Mouse (Mus musculus): ENCODE measurements at regions not wholly inside any gene's neighbourhood (a gene's known extent, or its start where the extent isn't known, plus 50 kb on each side); places are given as distances from the start of the nearest gene placed in this dataset.

GRCm38 (mm10) chr1:10771793-10772192, 642.1 kb upstream of the A830018L16Rik start:
- DNase-seq (ENCODE audit: low spot score), result no peak

- DNase-seq (ENCODE audit: low spot score), result no peak
These were observed 619.7 kb upstream of the A830018L16Rik start for GRCm38 (mm10) chr1:10794074-10794783.

- DNase-seq (ENCODE audit: low spot score), result peak; percentile 70
These were observed 578.1 kb upstream of the A830018L16Rik start for GRCm38 (mm10) chr1:10835653-10836415.

- no peak for DNase-seq (ENCODE audit: low spot score)
These were observed 576.7 kb upstream of the A830018L16Rik start for GRCm38 (mm10) chr1:10837180-10837579.

- DNase-seq (ENCODE audit: low spot score), result no peak
These were observed 561.0 kb upstream of the A830018L16Rik start for GRCm38 (mm10) chr1:10852934-10853333.

GRCm38 (mm10) chr1:10854495-10854894, 559.4 kb upstream of the A830018L16Rik start:
- DNase-seq (ENCODE audit: low spot score), result no peak

GRCm38 (mm10) chr1:10871163-10871853, 542.6 kb upstream of the A830018L16Rik start:
- no peak for DNase-seq (ENCODE audit: low spot score)

GRCm38 (mm10) chr1:10872266-10872665, 541.6 kb upstream of the A830018L16Rik start:
- no peak for DNase-seq (ENCODE audit: low spot score)

- no peak for DNase-seq (ENCODE audit: low spot score)
These were observed 541.2 kb upstream of the A830018L16Rik start for GRCm38 (mm10) chr1:10872726-10873125.

- peak; percentile 9 for DNase-seq (ENCODE audit: low spot score)
These were observed 536.3 kb upstream of the A830018L16Rik start for GRCm38 (mm10) chr1:10877391-10878170.

GRCm38 (mm10) chr1:10878221-10878760, 535.6 kb upstream of the A830018L16Rik start:
- no peak for DNase-seq (ENCODE audit: low spot score)

- peak; percentile 19 for DNase-seq (ENCODE audit: low spot score)
These were observed 533.7 kb upstream of the A830018L16Rik start for GRCm38 (mm10) chr1:10880026-10880727.

- DNase-seq (ENCODE audit: low spot score), result no peak
These were observed 515.1 kb upstream of the A830018L16Rik start for GRCm38 (mm10) chr1:10898806-10899205.

- DNase-seq (ENCODE audit: low spot score), result no peak
These were observed 511.2 kb upstream of the A830018L16Rik start for GRCm38 (mm10) chr1:10902721-10903120.

- no peak for DNase-seq (ENCODE audit: low spot score)
These were observed 493.9 kb upstream of the A830018L16Rik start for GRCm38 (mm10) chr1:10919958-10920357.

- no peak for DNase-seq (ENCODE audit: low spot score)
These were observed 481.4 kb upstream of the A830018L16Rik start for GRCm38 (mm10) chr1:10932378-10933077.

GRCm38 (mm10) chr1:10933206-10933605, 480.7 kb upstream of the A830018L16Rik start:
- no peak for DNase-seq (ENCODE audit: low spot score)

- DNase-seq (ENCODE audit: low spot score), result no peak
These were observed 475.5 kb upstream of the A830018L16Rik start for GRCm38 (mm10) chr1:10938436-10938835.

- DNase-seq (ENCODE audit: low spot score), result no peak
These were observed 473.6 kb upstream of the A830018L16Rik start for GRCm38 (mm10) chr1:10940326-10940725.

- no peak for DNase-seq (ENCODE audit: low spot score)
These were observed 470.9 kb upstream of the A830018L16Rik start for GRCm38 (mm10) chr1:10942979-10943378.

Measured in embryo, embryonic 10 days (tissue).